13 mouse cellular contexts compared by ENCODE assay signal in genomic region chr11:87254149-87254548, GRCm38 (mm10).
DNase-seq lines count a peak whose midpoint lies in the region; ATAC-seq lines count a peak whose summit lies in the region.
"Had no signal": no experiment of that assay in that cellular context is flagged by ENCODE, and none has a peak within 500 bp of the region (broad histone marks: within the 10 kb centered on the region; RNA-seq: fewer than 3 reads in every experiment).

No protein-coding gene starts in this region.

- H3K27me3 ChIP-seq in hindbrain, embryonic 13.5 days: no peaks in the 10 kb centered on the region
- no peaks in the 10 kb centered on the region for H3K27me3 ChIP-seq in hindbrain, embryonic 16.5 days (replicated peaks; ENCODE audit: control insufficient read depth, insufficient read depth, low read length)
- H3K27me3 ChIP-seq in midbrain, embryonic 14.5 days (ENCODE audit: control insufficient read depth, insufficient read depth, low read length): no peaks in the 10 kb centered on the region
- H3K27me3 ChIP-seq in midbrain, embryonic 16.5 days (ENCODE audit: control insufficient read depth, insufficient read depth, low read depth, low read length): no peaks in the 10 kb centered on the region
- H3K27me3 ChIP-seq: lung, embryonic 15.5 days had no signal

- no peaks in the 10 kb centered on the region for H3K9me3 ChIP-seq in hindbrain, embryonic 13.5 days
- no peaks in the 10 kb centered on the region for H3K9me3 ChIP-seq in hindbrain, embryonic 16.5 days (ENCODE audit: control insufficient read depth, low read length)
- H3K9me3 ChIP-seq in midbrain, embryonic 14.5 days (ENCODE audit: control insufficient read depth, low read length): no peaks in the 10 kb centered on the region
- H3K9me3 ChIP-seq in midbrain, embryonic 16.5 days (replicated peaks; ENCODE audit: control insufficient read depth, low read length, poor library complexity, severe bottlenecking): no peaks in the 10 kb centered on the region
- H3K9me3 ChIP-seq: limb, embryonic 12.5 days; lung, embryonic 15.5 days had no signal

- peak overlapping the region; percentile 52; the same call in 1 of the 2 replicates for H3K27ac ChIP-seq in hindbrain, embryonic 13.5 days
- no peak overlapping the region for H3K27ac ChIP-seq in hindbrain, embryonic 16.5 days (ENCODE audit: low read depth, low read length)
- H3K27ac ChIP-seq in midbrain, embryonic 14.5 days (replicated peaks; ENCODE audit: low read depth, low read length): no peak overlapping the region
- no peak overlapping the region for H3K27ac ChIP-seq in midbrain, embryonic 16.5 days (ENCODE audit: low read length)
- H3K27ac ChIP-seq: limb, embryonic 12.5 days; lung, embryonic 15.5 days had no signal

- no peak overlapping the region for H3K4me3 ChIP-seq in hindbrain, embryonic 13.5 days
- no peak overlapping the region for H3K4me3 ChIP-seq in hindbrain, embryonic 16.5 days (ENCODE audit: low read length)
- H3K4me3 ChIP-seq in midbrain, embryonic 14.5 days (replicated peaks; ENCODE audit: low read depth, low read length): no peak overlapping the region
- H3K4me3 ChIP-seq in midbrain, embryonic 16.5 days (ENCODE audit: low read depth, low read length): no peak overlapping the region
- H3K4me3 ChIP-seq: limb, embryonic 12.5 days; lung, embryonic 15.5 days had no signal

- ATAC-seq in hindbrain, embryonic 13.5 days (ENCODE audit: low FRiP score): no peak
- no peak for ATAC-seq in hindbrain, embryonic 16.5 days
- no peak for ATAC-seq in midbrain, embryonic 14.5 days (ENCODE audit: low FRiP score, low TSS enrichment)
- no peak for ATAC-seq in midbrain, embryonic 16.5 days
- ATAC-seq: CD4-positive, CD25-positive, alpha-beta regulatory T cell, adult 4 months had no signal

- no peak overlapping the region for H3K9ac ChIP-seq in hindbrain, embryonic 13.5 days
- no peak overlapping the region for H3K9ac ChIP-seq in hindbrain, embryonic 16.5 days (ENCODE audit: low read depth, low read length)
- H3K9ac ChIP-seq in midbrain, embryonic 14.5 days (replicated peaks; ENCODE audit: low read length): no peak overlapping the region
- H3K9ac ChIP-seq in midbrain, embryonic 16.5 days (ENCODE audit: low read depth, low read length): no peak overlapping the region
- H3K9ac ChIP-seq: limb, embryonic 12.5 days; lung, embryonic 15.5 days had no signal

- H3K4me1 ChIP-seq in hindbrain, embryonic 13.5 days (replicated peaks): no peaks in the 10 kb centered on the region
- no peaks in the 10 kb centered on the region for H3K4me1 ChIP-seq in hindbrain, embryonic 16.5 days (ENCODE audit: control insufficient read depth, insufficient read depth, low read depth, low read length)
- H3K4me1 ChIP-seq in midbrain, embryonic 14.5 days (ENCODE audit: control insufficient read depth, insufficient read depth, low read length): no peaks in the 10 kb centered on the region
- no peaks in the 10 kb centered on the region for H3K4me1 ChIP-seq in midbrain, embryonic 16.5 days (ENCODE audit: control insufficient read depth, insufficient read depth, low read length)
- H3K4me1 ChIP-seq: limb, embryonic 12.5 days; lung, embryonic 15.5 days had no signal

- peak; percentile 23 for DNase-seq in thymus, postnatal 14 days
- DNase-seq in thymus, adult 18-20 months: no peak
- peak; percentile 24 for DNase-seq in embryo, embryonic 11.5 days (ENCODE audit: low read depth, low spot score)
- no peak for DNase-seq in midbrain, embryonic 14.5 days
- DNase-seq in frontal cortex, postnatal 25 days (ENCODE audit: low spot score in 2 of 2): no peak
- DNase-seq: cerebellum, postnatal 14 days; kidney, adult 9 months had no signal

- no peak overlapping the region for H3K4me2 ChIP-seq in hindbrain, embryonic 13.5 days
- H3K4me2 ChIP-seq in hindbrain, embryonic 16.5 days (ENCODE audit: low read length): no peak overlapping the region
- H3K4me2 ChIP-seq in midbrain, embryonic 14.5 days (ENCODE audit: low read length): no peak overlapping the region
- no peak overlapping the region for H3K4me2 ChIP-seq in midbrain, embryonic 16.5 days (ENCODE audit: low read length)
- H3K4me2 ChIP-seq: limb, embryonic 12.5 days; lung, embryonic 15.5 days had no signal

- WGBS in hindbrain, embryonic 13.5 days: 60% methylated on average over 5 of the region's 5 CpGs
- WGBS in hindbrain, embryonic 16.5 days: 60% methylated on average over 5 of the region's 5 CpGs
- 71% methylated on average over 5 of the region's 5 CpGs for WGBS in midbrain, embryonic 14.5 days
- WGBS in midbrain, embryonic 16.5 days: 81% methylated on average over 5 of the region's 5 CpGs

- no peaks in the 10 kb centered on the region for H3K36me3 ChIP-seq in hindbrain, embryonic 13.5 days
- H3K36me3 ChIP-seq in hindbrain, embryonic 16.5 days (ENCODE audit: control insufficient read depth, insufficient read depth, low read length): no peaks in the 10 kb centered on the region
- no peaks in the 10 kb centered on the region for H3K36me3 ChIP-seq in midbrain, embryonic 14.5 days (ENCODE audit: control insufficient read depth, insufficient read depth, low read length)
- H3K36me3 ChIP-seq in midbrain, embryonic 16.5 days (ENCODE audit: control insufficient read depth, insufficient read depth, low read length): no peaks in the 10 kb centered on the region
- H3K36me3 ChIP-seq: limb, embryonic 12.5 days; lung, embryonic 15.5 days had no signal

Comparison
In these comparisons a context has a peak if more than half of its experiments do, and no peak if none do; other contexts are left out.
1. DNase-seq: peak in thymus, postnatal 14 days (single experiment) and embryo, embryonic 11.5 days (single experiment); none in thymus, adult 18-20 months (0 of 2), midbrain, embryonic 14.5 days (single experiment) and frontal cortex, postnatal 25 days (0 of 2).